Mouse (Mus musculus) gastrocnemius, postnatal 4 days (tissue): Measurements from ENCODE around the gene Sdk2. TPM values are rescaled to one million over a fixed set of nuclear protein-coding genes. Genes with fewer than 3 reads are reported as not detected.
A peak's percentile ranks its signal among the peaks of the same experiment; 100 is the strongest.

Experiments used
- DNase-seq, 2 experiments: peaks; one replicate each; pipeline ENCODE4 v3.0.0; 2021 to 2022; ENCODE audit warnings: low spot score in 2 of 2, mixed read lengths in 2 of 2
- total RNA-seq, 2 experiments: library from RNA; stranded (reverse); gene quantifications; 2 replicates each; pipeline ENCODE4 v1.2.3; 2021

Gene Sdk2
- total RNA-seq, 2 experiments from 2014 or later = 16.3 to 19.2 TPM

- no peak for DNase-seq
Observed at GRCm38 (mm10) chr11:113849322-113849721, 217.5 kb downstream of the Sdk2 start.

GRCm38 (mm10) chr11:113843920-113844319 lies 222.9 kb downstream of the Sdk2 start:
- DNase-seq = no peak

- no peak for DNase-seq
Observed at GRCm38 (mm10) chr11:113842879-113843278, 224.0 kb downstream of the Sdk2 start.

- no peak for DNase-seq
Observed at GRCm38 (mm10) chr11:113831608-113832007, 235.2 kb downstream of the Sdk2 start.

- DNase-seq = no peak
Observed at GRCm38 (mm10) chr11:113828081-113828554, 238.7 kb downstream of the Sdk2 start.

- no peak for DNase-seq
Observed at GRCm38 (mm10) chr11:113820005-113820404, 246.8 kb downstream of the Sdk2 start.

- no peak for DNase-seq
Observed at GRCm38 (mm10) chr11:113819001-113819400, 247.8 kb downstream of the Sdk2 start.

- DNase-seq = no peak
Observed at GRCm38 (mm10) chr11:113816971-113817548, 249.8 kb downstream of the Sdk2 start.

- no peak for DNase-seq
Observed at GRCm38 (mm10) chr11:113816439-113816838, 250.4 kb downstream of the Sdk2 start.

GRCm38 (mm10) chr11:113811546-113812339 lies 255.1 kb downstream of the Sdk2 start:
- no peak for DNase-seq

GRCm38 (mm10) chr11:113810638-113811545 lies 256.0 kb downstream of the Sdk2 start:
- peak; percentile 49 to 78 for DNase-seq

- no peak for DNase-seq
Observed at GRCm38 (mm10) chr11:113807086-113807485, 259.8 kb downstream of the Sdk2 start.

- peak in 1 of 2 experiments; percentile 78 for DNase-seq
Observed at GRCm38 (mm10) chr11:113806382-113807077, 260.3 kb downstream of the Sdk2 start.

- no peak for DNase-seq
Observed at GRCm38 (mm10) chr11:113805974-113806373, 260.9 kb downstream of the Sdk2 start.

- DNase-seq = no peak
Observed at GRCm38 (mm10) chr11:113803321-113803941, 263.4 kb downstream of the Sdk2 start.

GRCm38 (mm10) chr11:113802456-113802855 lies 264.4 kb downstream of the Sdk2 start:
- DNase-seq = no peak

GRCm38 (mm10) chr11:113800026-113800425 lies 266.8 kb downstream of the Sdk2 start:
- no peak for DNase-seq

- no peak for DNase-seq
Observed at GRCm38 (mm10) chr11:113799041-113799447, 267.8 kb downstream of the Sdk2 start.

GRCm38 (mm10) chr11:113798011-113798410 lies 268.8 kb downstream of the Sdk2 start:
- no peak for DNase-seq
